Mouse (Mus musculus) liver, adult 2 months (tissue): ENCODE results near the gene Rnf26.

Experiments
- CTCF ChIP-seq: fragments of 200-500 bp; IDR thresholded peaks from 2 replicates; pipeline ENCODE4 v1.5.1; 2011; ENCODE audit warnings: low read depth, low read length, control low read depth
- POLR2A ChIP-seq: fragments of 200-500 bp; IDR thresholded peaks from 2 replicates; pipeline ENCODE4 v1.6.1; 2011; ENCODE audit warnings: low read length, control low read depth; ENCODE audit not compliant: insufficient read depth; ENCODE audit errors: extremely low read depth

DNA sequence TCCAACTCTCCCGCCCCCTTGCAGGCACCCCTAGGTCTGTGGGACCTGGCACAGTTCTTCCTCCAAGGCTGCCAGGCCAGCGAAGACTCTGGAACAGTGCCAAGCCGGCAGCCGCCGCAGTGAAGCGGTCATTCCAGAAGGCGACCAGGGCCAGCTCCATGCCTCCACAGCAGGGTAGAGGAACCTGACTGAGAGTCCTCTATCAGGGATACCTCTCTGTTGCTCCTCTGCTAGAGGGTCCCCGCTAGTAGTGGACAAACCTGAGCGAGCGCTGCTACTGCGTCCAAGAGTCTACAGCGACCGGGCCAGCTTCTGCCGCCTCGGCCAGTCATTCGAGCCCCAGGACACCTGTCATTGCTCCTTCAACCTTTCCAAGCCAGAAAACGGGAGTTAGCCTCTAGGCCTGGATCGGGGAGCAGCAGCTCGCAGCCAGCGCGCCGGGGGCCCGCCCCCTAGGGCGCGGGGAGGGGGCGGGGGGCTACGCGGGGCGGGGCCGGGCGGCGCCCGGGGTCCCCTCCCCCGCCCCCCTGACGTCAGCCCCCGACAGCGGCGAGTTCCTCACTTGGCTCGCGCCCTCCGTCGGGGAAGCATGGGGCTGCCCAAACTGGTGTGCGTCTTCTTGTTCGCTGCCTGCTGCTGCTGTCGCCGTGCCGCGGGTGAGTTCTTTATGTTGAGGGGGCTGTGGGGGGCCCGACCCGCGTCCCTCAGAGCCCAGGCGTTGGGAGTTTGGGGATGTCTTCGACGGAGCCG is 21.0 kb upstream of the Rnf26 start, which contains the start of gene Mcam:
- TF ChIP-seq CTCF: no peak
- TF ChIP-seq POLR2A: 0 out of 2 replicates have a peak, but pooled peaks have one; percentile 20
